ENCODE assay signal across 22 mouse cellular contexts in the genomic region with DNA sequence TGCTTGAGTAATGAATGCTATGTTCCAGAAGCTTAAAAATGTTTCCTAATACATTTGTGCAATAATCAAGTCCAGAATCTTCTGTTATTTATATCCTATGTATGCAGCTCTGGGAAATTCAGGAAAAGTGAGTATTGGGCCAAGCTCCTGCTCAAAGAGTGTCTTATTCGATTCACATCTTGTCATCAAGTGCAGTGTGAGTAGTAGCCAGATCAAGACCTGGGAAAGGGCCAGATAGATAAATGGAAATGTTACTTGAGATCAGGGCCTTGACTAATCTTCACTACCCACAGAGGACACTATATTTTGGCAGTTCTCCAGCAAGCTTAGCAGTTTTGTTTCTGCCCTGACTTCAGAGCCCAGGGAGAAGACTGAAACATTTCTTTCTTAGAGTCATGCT.
DNase-seq lines count a peak whose midpoint lies in the region; ATAC-seq and TF ChIP-seq lines count a peak whose summit lies in the region.
"Had no signal": no experiment of that assay in that cellular context is flagged by ENCODE, and none has a peak within 500 bp of the region (broad histone marks: within the 10 kb centered on the region; RNA-seq: fewer than 3 reads in every experiment).

No protein-coding gene starts in this region.

- 40% methylated on average over 1 of the region's 1 CpGs for WGBS in lung, embryonic 15.5 days
- WGBS in lung, adult 2 months: 49% methylated on average over 1 of the region's 1 CpGs

- no peak overlapping the region for H3K27ac ChIP-seq in lung, embryonic 15.5 days
- H3K27ac ChIP-seq: embryonic facial prominence, embryonic 15.5 days; forebrain, embryonic 12.5 days; layer of hippocampus, adult 2 months; liver, embryonic 13.5 days; macrophage had no signal

- no peak for TF ChIP-seq CTCF in lung, adult 2 months (IDR thresholded peaks at IDR 0.05; ENCODE audit: insufficient read depth, low read length)

- H3K9ac ChIP-seq in lung, embryonic 15.5 days: no peak overlapping the region
- H3K9ac ChIP-seq: embryonic facial prominence, embryonic 15.5 days; forebrain, embryonic 12.5 days; liver, embryonic 13.5 days had no signal

- peak; percentile 59; the same call in 1 of the 2 replicates for ATAC-seq in lung, embryonic 15.5 days (ENCODE audit: borderline replicate concordance, extremely low read depth, low FRiP score, low TSS enrichment)
- peak; percentile 15 for ATAC-seq in megakaryocyte, adult 5-6 weeks (ENCODE audit: poor library complexity, severe bottlenecking)
- ATAC-seq: hindbrain, embryonic 16.5 days had no signal

- peak; percentile 59 for DNase-seq in adrenal gland, adult 2 months
- no peak for DNase-seq in adrenal gland, postnatal 4 days (ENCODE audit: low spot score in 2 of 2)
- no peak for DNase-seq in lung, adult 2 months
- peak; percentile 25 for DNase-seq in adrenal gland, postnatal 10 days
- no peak for DNase-seq in thymus, postnatal 4 days
- no peak for DNase-seq in thymus, postnatal 0 days (ENCODE audit: low spot score)
- DNase-seq: cerebellum, adult 11 months; gastrocnemius, postnatal 25 days; kidney, adult 18-20 months; kidney, postnatal 10 days; liver, embryonic 13.5 days; spleen, adult 18-20 months; thymus, adult 18-20 months had no signal

- no peak overlapping the region for H3K4me3 ChIP-seq in lung, embryonic 15.5 days
- H3K4me3 ChIP-seq in lung, adult 2 months (replicated peaks; ENCODE audit: extremely low read depth, low read depth, low read length): no peak overlapping the region
- H3K4me3 ChIP-seq: embryonic facial prominence, embryonic 15.5 days; forebrain, embryonic 12.5 days; layer of hippocampus, adult 2 months; liver, embryonic 13.5 days had no signal

- no peak for TF ChIP-seq POLR2A in lung, adult 2 months (IDR thresholded peaks at IDR 0.05; ENCODE audit: borderline replicate concordance, extremely low read depth, low read depth, low read length)

- H3K27me3 ChIP-seq in lung, embryonic 15.5 days: no peaks in the 10 kb centered on the region
- H3K27me3 ChIP-seq: CH12.LX; embryonic facial prominence, embryonic 15.5 days; forebrain, embryonic 12.5 days; liver, embryonic 13.5 days had no signal

- no peaks in the 10 kb centered on the region for H3K9me3 ChIP-seq in lung, embryonic 15.5 days
- H3K9me3 ChIP-seq: embryonic facial prominence, embryonic 15.5 days; forebrain, embryonic 12.5 days; liver, embryonic 13.5 days had no signal

- no peak overlapping the region for H3K4me2 ChIP-seq in lung, embryonic 15.5 days
- H3K4me2 ChIP-seq: embryonic facial prominence, embryonic 15.5 days; forebrain, embryonic 12.5 days; heart, embryonic 11.5 days; liver, embryonic 13.5 days had no signal

- H3K36me3 ChIP-seq in lung, embryonic 15.5 days: no peaks in the 10 kb centered on the region
- H3K36me3 ChIP-seq: embryonic facial prominence, embryonic 15.5 days; forebrain, embryonic 12.5 days; liver, embryonic 13.5 days had no signal

- no peaks in the 10 kb centered on the region for H3K4me1 ChIP-seq in lung, embryonic 15.5 days
- H3K4me1 ChIP-seq in lung, adult 2 months (ENCODE audit: control insufficient read depth, insufficient read depth, low read length): no peaks in the 10 kb centered on the region
- H3K4me1 ChIP-seq: embryonic facial prominence, embryonic 15.5 days; forebrain, embryonic 12.5 days; liver, embryonic 13.5 days had no signal

Comparison
In these comparisons a context has a peak if more than half of its experiments do, and no peak if none do; other contexts are left out.
1. DNase-seq: peak in adrenal gland, adult 2 months (single experiment) and adrenal gland, postnatal 10 days (single experiment); none in adrenal gland, postnatal 4 days (0 of 2), lung, adult 2 months (single experiment), thymus, postnatal 4 days (single experiment) and thymus, postnatal 0 days (single experiment).